Mouse (Mus musculus) heart, adult 2 months (tissue): ENCODE results near the gene 1700014D04Rik. TPM values are rescaled to one million over a fixed set of nuclear protein-coding genes. Genes with fewer than 3 reads are reported as not detected.

Source experiments
- DNase-seq, 2 experiments: peaks; one replicate each; pipeline ENCODE4 v3.0.0; 2021
- H3K27ac ChIP-seq: fragments of 200-600 bp; 2 replicates; pipeline ENCODE4 v1.8.1; 2022
- H3K27me3 ChIP-seq: fragments of 200-500 bp; 2 replicates; pipeline ENCODE4 v1.6.1; 2012; ENCODE audit warnings: mild to moderate bottlenecking, low read length, inconsistent platforms, mixed read lengths; ENCODE audit not compliant: control insufficient read depth, insufficient read depth
- H3K36me3 ChIP-seq: fragments of 200-500 bp; 2 replicates; pipeline ENCODE4 v1.6.1; 2012; ENCODE audit warnings: low read length, inconsistent platforms; ENCODE audit not compliant: control insufficient read depth, insufficient read depth
- H3K4me1 ChIP-seq: fragments of 200-500 bp; 2 replicates; pipeline ENCODE4 v1.6.1; 2011; ENCODE audit warnings: low read length; ENCODE audit not compliant: control insufficient read depth, insufficient read depth
- H3K4me3 ChIP-seq: fragments of 200-600 bp; 2 replicates; pipeline ENCODE4 v1.8.1; 2022
- H3K79me2 ChIP-seq: fragments of 200-500 bp; replicated peaks from 2 replicates; pipeline ENCODE4 v1.6.1; 2012; ENCODE audit warnings: mild to moderate bottlenecking, inconsistent platforms, low read length, moderate library complexity, mixed read lengths; ENCODE audit not compliant: control insufficient read depth, insufficient read depth
- H3K9ac ChIP-seq: fragments of 200-500 bp; 2 replicates; pipeline ENCODE4 v1.6.1; 2012; ENCODE audit warnings: low read depth, mild to moderate bottlenecking, control low read depth, inconsistent platforms, low read length, mixed read lengths
- CTCF ChIP-seq: fragments of 200-600 bp; IDR thresholded peaks from 2 replicates; pipeline ENCODE4 v1.8.1; 2022; ENCODE audit warnings: antibody characterized with exemption, mild to moderate bottlenecking, moderate library complexity
- EP300 ChIP-seq: fragments of 200-500 bp; IDR thresholded peaks from 2 replicates; pipeline ENCODE4 v1.6.1; 2011; ENCODE audit warnings: low read depth, low read length, control low read depth; ENCODE audit not compliant: insufficient read depth
- POLR2A ChIP-seq: fragments of 200-500 bp; IDR thresholded peaks from 2 replicates; pipeline ENCODE4 v1.6.1; 2011; ENCODE audit warnings: mild to moderate bottlenecking, low read depth, low read length, control low read depth; ENCODE audit not compliant: insufficient read depth
- WGBS: fragments of 180-500 bp; shearing (Covaris S2); methylation state at CpG from one replicate; pipeline ENCODE4 v1.1.7; 2018; 5-methylcytosine and 5-hydroxymethylcytosine counted together
- intact Hi-C: fragments of 180-260 bp; cut with DNase I; formaldehyde crosslinking; loops from one replicate; pipeline ENCODE4 v1.15.1; 2025
- polyA plus RNA-seq: library from polyadenylated mRNA; depleted of rRNA; stranded (reverse); fragments of >200 nt; gene quantifications from 2 replicates; pipeline ENCODE4 v1.2.3, GENCODE M21; 2012
- total RNA-seq, 2 experiments: library from RNA; stranded (reverse); gene quantifications; 2 replicates each; pipeline ENCODE4 v1.2.3; 2021

The 1700014D04Rik gene
- total and polyA plus RNA-seq, 3 experiments, result not detected

DNA sequence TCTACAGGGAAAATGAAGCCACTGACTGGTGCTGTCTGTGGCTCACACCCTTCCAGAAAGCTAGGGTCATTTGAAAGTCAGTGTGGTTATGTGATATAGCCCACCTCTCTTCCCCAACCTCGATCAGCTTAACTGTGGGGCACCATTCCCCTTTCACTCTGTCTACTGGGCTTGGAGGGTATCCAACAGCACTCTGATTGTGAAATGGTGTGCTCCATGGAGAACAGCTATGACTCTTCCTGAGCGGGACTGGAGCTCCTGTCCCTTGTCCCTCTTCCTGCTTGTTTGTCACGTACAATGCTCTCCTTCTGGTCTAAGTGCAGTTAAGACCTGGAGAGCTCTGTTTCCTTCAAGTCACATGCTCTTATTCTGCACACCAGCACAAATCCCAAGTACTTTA is 28.6 kb upstream of the 1700014D04Rik start:
- H3K27ac ChIP-seq, result no peak overlapping the region
- 26% methylated on average over 3 of the region's 3 CpGs for WGBS
- TF ChIP-seq POLR2A (no peak), EP300 (no peak), CTCF (no peak)

DNA sequence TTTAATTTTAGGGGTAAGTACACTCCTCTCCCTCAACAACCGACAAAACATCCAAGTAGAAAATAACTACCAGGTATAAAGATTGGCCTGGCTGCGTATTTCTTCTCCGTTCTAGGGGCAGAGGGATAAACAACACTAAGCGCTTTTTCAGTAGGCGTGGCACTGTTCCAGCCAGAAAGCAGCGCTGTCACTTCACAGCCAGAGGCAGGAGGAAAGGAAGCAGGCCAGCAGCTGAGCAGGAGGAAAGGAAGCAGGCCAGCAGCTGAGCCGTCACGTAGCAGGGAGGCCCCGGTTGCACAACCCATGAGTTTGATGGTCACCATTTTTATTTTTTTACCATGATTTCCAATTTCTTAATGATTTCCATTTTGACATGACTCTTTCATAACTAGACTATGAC is 24.7 kb upstream of the 1700014D04Rik start:
- peak; percentile 52 for TF ChIP-seq POLR2A
- peak; percentile 92 for TF ChIP-seq EP300
- no peak for TF ChIP-seq CTCF
- intact Hi-C loops, result loop anchor here (2.0 kb wide), 1 partner anchor 52 kb away; the partner anchor contains the start of gene Tut7
- peak; percentile 77 to 87 for DNase-seq
- peaks cover 22% of the 10 kb centered on the region for H3K4me1 ChIP-seq
- peak overlapping the region; percentile 100 for H3K27ac ChIP-seq
- peaks cover 8% of the 10 kb centered on the region for H3K79me2 ChIP-seq
- H3K4me3 ChIP-seq, result peak overlapping the region; percentile 69; the same call in 1 of the 2 replicates
- H3K9ac ChIP-seq, result no peak overlapping the region
- WGBS, result 0% methylated on average over 9 of the region's 9 CpGs
- H3K27me3 ChIP-seq, result no peaks in the 10 kb centered on the region
- peaks cover 26% of the 10 kb centered on the region for H3K36me3 ChIP-seq

More for the DNA sequence above, 28.6 kb upstream of the 1700014D04Rik start:
- Histone ChIP-seq H3K36me3 (peaks cover 11% of the 10 kb centered on the region), H3K4me1 (peaks cover 7% of the 10 kb centered on the region), H3K9ac (no peak overlapping the region), H3K79me2 (no peaks in the 10 kb centered on the region; the same call in none of the 2 replicates), H3K4me3 (no peak overlapping the region), H3K27me3 (no peaks in the 10 kb centered on the region)
- intact Hi-C loops, result no loop called here
- no peak for DNase-seq

DNA sequence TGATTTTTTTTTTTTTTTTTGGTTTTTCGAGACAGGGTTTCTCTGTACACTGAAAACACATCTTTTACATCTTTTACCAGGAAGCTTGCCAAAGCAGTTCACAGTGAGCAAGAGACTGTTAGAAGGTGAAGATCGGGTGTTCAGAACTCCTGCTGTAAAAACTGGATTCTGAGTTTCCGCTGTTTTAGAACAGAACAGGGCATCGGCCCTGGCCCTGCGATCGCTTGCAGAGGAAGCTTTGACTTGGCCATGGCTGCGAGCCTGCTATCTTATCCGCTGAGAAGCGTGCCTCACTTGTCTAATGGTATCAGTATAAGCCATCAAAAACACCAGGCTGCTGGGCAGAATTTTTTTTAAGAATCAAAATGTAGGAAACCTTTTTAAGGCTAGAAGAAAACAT is 24.3 kb upstream of the 1700014D04Rik start:
- H3K27ac ChIP-seq, result peak overlapping the region; percentile 100
- no peaks in the 10 kb centered on the region for H3K27me3 ChIP-seq
- 4% methylated on average over 9 of the region's 9 CpGs for WGBS
- peaks cover 8% of the 10 kb centered on the region for H3K79me2 ChIP-seq
- TF ChIP-seq POLR2A, result no peak
- no peak for TF ChIP-seq CTCF
- TF ChIP-seq EP300, result no peak
- H3K4me3 ChIP-seq, result peak overlapping the region; percentile 69
- peaks cover 24% of the 10 kb centered on the region for H3K4me1 ChIP-seq
- intact Hi-C loops, result loop anchor here (2.0 kb wide), 1 partner anchor 52 kb away; the partner anchor contains the start of gene Tut7
- peaks cover 27% of the 10 kb centered on the region for H3K36me3 ChIP-seq
- peak in 1 of 2 experiments; percentile 25 for DNase-seq
- H3K9ac ChIP-seq, result peak overlapping the region; percentile 5; the same call in 1 of the 2 replicates

GRCm38 (mm10) chr13:59770164-59770562 is 23.6 kb upstream of the 1700014D04Rik start:
- peak; percentile 86 to 89 for DNase-seq
- H3K4me1 ChIP-seq, result peaks cover 24% of the 10 kb centered on the region
- no peaks in the 10 kb centered on the region for H3K27me3 ChIP-seq
- peak overlapping the region; percentile 69 for H3K4me3 ChIP-seq
- peaks cover 8% of the 10 kb centered on the region for H3K79me2 ChIP-seq
- intact Hi-C loops, result loop anchor here (2.0 kb wide), 1 partner anchor 53 kb away; the partner anchor contains the start of gene Tut7
- peaks cover 24% of the 10 kb centered on the region for H3K36me3 ChIP-seq
- under 1% methylated on average over 28 of the region's 28 CpGs for WGBS
- H3K27ac ChIP-seq, result peak overlapping the region; percentile 100
- H3K9ac ChIP-seq, result peak overlapping the region; percentile 70
- TF ChIP-seq POLR2A (no peak), EP300 (no peak), CTCF (peak; percentile 49)

DNA sequence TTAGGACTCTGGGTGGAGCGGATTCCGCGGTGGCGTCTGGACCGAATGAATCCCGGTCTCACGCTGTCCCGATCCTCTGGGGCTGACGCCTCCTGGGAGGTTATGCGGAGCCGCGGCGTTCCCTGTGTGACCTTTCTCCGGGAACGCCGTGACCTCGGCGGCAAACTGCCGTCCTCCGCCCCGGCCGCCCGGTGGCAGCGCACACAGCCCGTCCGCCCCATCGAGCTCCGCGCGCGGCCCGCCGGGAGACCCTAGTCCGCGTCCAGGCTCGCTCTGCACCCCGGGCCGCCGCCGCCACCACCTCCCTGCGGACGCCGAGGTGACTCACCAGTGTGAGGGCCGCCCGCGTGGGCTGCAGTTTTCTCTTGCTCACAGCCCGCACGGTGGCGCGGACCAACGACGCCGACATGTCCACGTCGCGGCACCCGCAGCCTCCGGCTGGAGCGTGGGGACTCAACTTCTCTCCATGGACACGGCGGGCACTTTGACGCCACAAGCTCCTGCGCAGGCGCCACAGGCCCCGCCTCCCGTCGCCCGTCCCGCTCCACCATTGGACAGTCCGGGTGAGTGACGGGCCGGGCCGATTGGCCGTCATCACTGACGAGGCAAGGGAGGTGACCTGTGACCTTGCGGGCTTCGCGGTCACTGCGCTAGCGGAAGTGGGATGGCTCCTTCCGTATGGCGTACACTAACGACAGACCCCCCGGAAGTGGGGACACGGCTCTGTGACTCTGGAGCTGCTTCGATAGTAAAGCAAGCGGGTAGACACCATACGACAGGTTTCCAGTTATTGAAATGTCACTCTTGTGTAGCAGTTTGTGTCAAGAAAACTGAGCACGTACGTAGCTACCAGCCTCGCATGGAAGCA is 23.0 kb upstream of the 1700014D04Rik start, which contains the start of gene Isca1:
Isca1 (minus strand) TSS at position 515 of the 868 bp plus-strand sequence.
- Histone ChIP-seq H3K9ac (peak within 1 kb of the TSS; percentile 89), H3K79me2 (peaks cover 8% of the 10 kb centered on the region), H3K4me1 (peaks cover 23% of the 10 kb centered on the region), H3K27ac (peak within 1 kb of the TSS; percentile 100), H3K27me3 (no peaks in the 10 kb centered on the region), H3K4me3 (peak within 1 kb of the TSS; percentile 69), H3K36me3 (peaks cover 24% of the 10 kb centered on the region)
- intact Hi-C loops, result loop anchor here (2.0 kb wide), 1 partner anchor 53 kb away; the partner anchor contains the start of gene Tut7
- WGBS, result under 1% methylated on average over 91 of the region's 91 CpGs
- peak; percentile 81; the same call in 1 of the 2 replicates for TF ChIP-seq EP300
- peak; percentile 83 for TF ChIP-seq POLR2A
- TF ChIP-seq CTCF, result peak; percentile 37
- peak; percentile 99 to 100 for DNase-seq
